Mouse (Mus musculus) testis, adult 2 months (tissue): Measurements from ENCODE around the gene Nln.

Experiments used
- CTCF ChIP-seq: fragments of 200-500 bp; IDR thresholded peaks from 2 replicates; pipeline ENCODE4 v1.5.1; 2012; ENCODE audit warnings: low read depth, mild to moderate bottlenecking, inconsistent platforms, low read length, moderate library complexity; ENCODE audit not compliant: control insufficient read depth, insufficient read depth, insufficient replicate concordance
- POLR2A ChIP-seq: fragments of 200-500 bp; IDR thresholded peaks from 2 replicates; pipeline ENCODE4 v1.6.1; 2012; ENCODE audit warnings: low read depth, mild to moderate bottlenecking, inconsistent platforms, low read length, moderate library complexity; ENCODE audit not compliant: control insufficient read depth

DNA sequence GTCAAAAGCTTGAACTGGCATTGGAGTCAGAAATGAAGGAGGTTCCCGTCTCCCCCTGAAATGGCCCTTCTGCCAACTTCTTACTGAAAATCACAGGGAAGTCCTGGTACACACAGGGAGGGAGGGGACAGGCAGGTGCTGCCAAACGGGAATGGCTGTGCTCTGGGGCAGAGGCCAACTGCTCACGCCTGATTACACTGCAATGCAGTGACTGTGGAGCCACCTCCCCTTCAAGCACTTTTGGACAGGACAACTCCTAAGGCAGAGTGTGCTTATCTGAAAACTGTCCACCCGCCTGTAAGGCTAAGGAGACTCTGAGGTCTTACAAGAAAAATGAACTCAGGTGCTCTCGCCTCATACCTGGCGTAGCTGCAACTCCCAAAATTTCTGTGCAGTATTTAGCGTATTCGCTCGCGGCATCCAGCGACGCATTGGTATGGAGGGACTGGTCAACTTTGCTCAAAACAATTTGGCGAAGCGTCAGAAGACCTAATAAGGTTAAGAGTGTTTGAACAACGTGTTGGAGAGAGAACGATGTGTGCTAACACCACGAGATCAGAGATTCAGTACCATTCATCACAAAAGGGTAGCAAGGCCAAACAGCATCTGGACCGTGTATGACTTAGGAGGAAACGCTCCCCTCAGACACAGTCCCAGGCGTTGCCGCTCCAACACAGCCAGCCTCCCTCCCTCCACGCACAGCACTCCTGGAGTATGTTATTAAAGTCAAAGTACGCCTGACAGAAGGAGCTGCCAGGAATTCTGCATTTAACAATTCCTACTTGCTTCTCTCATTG, 72.7 kb downstream of the Nln start:
- TF ChIP-seq POLR2A (peak; percentile 2; the same call in 1 of the 2 replicates), CTCF (no peak)
